Mouse (Mus musculus): ENCODE results near the gene Cask. TPM values are rescaled to one million over a fixed set of nuclear protein-coding genes. Genes with fewer than 3 reads are reported as not detected.
"Not testable (repeated sequence)": the region's sequence is repeated elsewhere in the genome, so short reads cannot be mapped to it uniquely, and the experiment has no call there.

The Cask gene
- polyA plus RNA-seq, 1 experiment from 2014 or later = 46.9 TPM

DNA sequence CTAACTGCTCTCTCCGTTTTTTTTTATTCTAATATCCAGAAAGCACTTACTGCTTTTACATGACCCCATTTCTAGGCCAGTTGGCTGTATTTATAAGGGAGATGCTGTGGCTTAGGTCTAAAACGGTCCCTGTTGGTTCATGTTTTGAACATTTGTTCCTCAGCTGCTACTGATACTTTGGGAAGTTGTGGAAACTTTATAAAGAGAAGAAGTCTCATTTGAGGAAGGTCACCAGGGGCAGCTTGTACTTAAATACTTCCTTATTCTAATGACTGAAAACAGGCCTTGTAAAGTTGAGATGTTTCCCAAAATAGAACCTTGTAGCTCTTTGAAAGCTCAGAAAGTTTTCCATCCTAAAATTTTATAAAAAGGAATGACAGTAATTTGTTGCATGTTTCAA lies 52.4 kb downstream of the Cask start:
- Histone ChIP-seq H3K4me3 (no peak overlapping the region), H3K27me3 (no peaks in the 10 kb centered on the region), H3K9me3 (no peaks in the 10 kb centered on the region), H3K36me3 (no peaks in the 10 kb centered on the region), H3K9ac (replicated peaks) (no peak overlapping the region), H3K4me2 (replicated peaks) (no peak overlapping the region), H3K4me1 (no peaks in the 10 kb centered on the region), H3K27ac (replicated peaks) (no peak overlapping the region)
- 70% methylated on average over 2 of the region's 2 CpGs for WGBS
- ATAC-seq (replicated peaks) = no peak

DNA sequence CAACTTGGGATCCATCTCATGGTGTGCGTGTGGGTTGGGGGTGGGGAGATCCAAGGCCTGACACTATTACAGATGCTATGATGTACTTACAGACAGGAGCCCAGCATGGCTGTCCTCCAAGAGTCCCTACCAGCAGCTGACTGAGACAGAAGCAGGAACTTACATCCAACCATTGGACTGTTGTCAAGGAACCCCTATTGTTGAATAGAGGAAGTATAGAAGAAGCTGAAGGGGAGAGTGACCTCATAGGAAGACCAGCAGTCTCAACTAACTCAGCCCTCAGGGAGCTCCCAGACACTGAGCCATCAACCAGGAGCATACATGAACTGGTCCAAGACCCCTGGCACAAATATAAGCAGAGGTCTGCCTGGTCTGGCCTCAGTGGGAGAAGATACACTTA lies 85.5 kb downstream of the Cask start:
- H3K27ac ChIP-seq (replicated peaks) = no peak overlapping the region
- no peak overlapping the region for H3K9ac ChIP-seq (replicated peaks)
- 92% methylated on average over 1 of the region's 1 CpGs for WGBS
- H3K4me3 ChIP-seq = no peak overlapping the region
- no peaks in the 10 kb centered on the region for H3K9me3 ChIP-seq
- no peak overlapping the region for H3K4me2 ChIP-seq (replicated peaks)
- no peaks in the 10 kb centered on the region for H3K27me3 ChIP-seq
- H3K4me1 ChIP-seq = no peaks in the 10 kb centered on the region
- H3K36me3 ChIP-seq = no peaks in the 10 kb centered on the region
- no peak for ATAC-seq (replicated peaks)

DNA sequence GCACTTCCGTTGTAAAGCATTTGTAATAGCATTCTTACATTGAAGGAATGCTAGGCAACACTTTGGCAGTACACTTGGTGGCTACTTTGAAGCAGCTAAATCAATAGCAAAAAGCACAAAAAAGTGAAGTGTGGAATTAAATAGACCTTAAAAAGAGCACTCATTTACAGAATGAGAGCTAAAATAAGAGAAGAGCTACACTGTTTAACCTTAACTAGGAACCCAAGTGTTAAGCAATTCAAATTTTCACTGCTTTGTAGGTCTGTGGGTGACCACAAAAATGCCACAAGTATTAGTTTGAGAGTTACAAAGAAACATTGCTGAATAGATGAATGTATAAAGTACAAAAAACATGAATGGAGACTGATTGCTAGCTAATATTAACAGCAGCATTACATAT lies 86.1 kb downstream of the Cask start:
- Histone ChIP-seq H3K4me1 (no peaks in the 10 kb centered on the region), H3K4me2 (replicated peaks) (no peak overlapping the region), H3K27ac (replicated peaks) (no peak overlapping the region), H3K27me3 (no peaks in the 10 kb centered on the region), H3K9ac (replicated peaks) (no peak overlapping the region), H3K4me3 (no peak overlapping the region), H3K9me3 (no peaks in the 10 kb centered on the region), H3K36me3 (no peaks in the 10 kb centered on the region)
- ATAC-seq (replicated peaks) = no peak
- 53% methylated on average over 1 of the region's 1 CpGs for WGBS

GRCm38 (mm10) chrX:13757279-13758005 lies 93.7 kb downstream of the Cask start:
- Histone ChIP-seq H3K4me2 (replicated peaks) (no peak overlapping the region), H3K9me3 (no peaks in the 10 kb centered on the region), H3K36me3 (no peaks in the 10 kb centered on the region), H3K27me3 (no peaks in the 10 kb centered on the region), H3K27ac (replicated peaks) (0 out of 2 replicates have a peak overlapping the region, but pooled peaks have one; percentile 14), H3K4me1 (0 out of 2 replicates have a peak, but pooled peaks cover 6% of the 10 kb centered on the region), H3K9ac (replicated peaks) (no peak overlapping the region), H3K4me3 (no peak overlapping the region)
- no peak for ATAC-seq (replicated peaks)
- WGBS = 13% methylated on average over 3 of the region's 3 CpGs

DNA sequence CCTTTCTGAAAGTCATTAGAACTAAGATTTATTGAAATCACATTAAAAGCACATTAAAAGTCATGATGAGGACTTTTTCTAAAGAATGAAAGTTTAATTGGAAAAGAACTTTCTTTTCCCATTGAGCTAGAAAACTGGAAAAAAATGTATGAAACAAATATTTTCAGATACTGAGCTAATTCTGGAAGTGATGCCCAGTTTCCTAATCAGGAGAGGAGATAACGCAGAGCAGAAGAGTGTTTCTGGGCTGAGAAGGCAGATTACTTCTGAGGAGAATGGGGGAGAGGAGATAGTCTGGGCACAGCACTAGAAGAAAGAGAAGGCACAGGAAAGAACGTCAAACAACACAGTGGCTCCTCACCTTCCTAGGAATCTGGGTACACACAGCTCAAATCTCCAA lies 110.1 kb downstream of the Cask start:
- no peaks in the 10 kb centered on the region for H3K36me3 ChIP-seq
- H3K4me3 ChIP-seq = no peak overlapping the region
- 66% methylated on average over 2 of the region's 2 CpGs for WGBS
- H3K27ac ChIP-seq (replicated peaks) = no peak overlapping the region
- no peaks in the 10 kb centered on the region for H3K27me3 ChIP-seq
- H3K9me3 ChIP-seq = 0 out of 2 replicates have a peak, but pooled peaks cover 5% of the 10 kb centered on the region
- H3K9ac ChIP-seq (replicated peaks) = no peak overlapping the region
- no peak for ATAC-seq (replicated peaks)
- H3K4me1 ChIP-seq = no peaks in the 10 kb centered on the region
- H3K4me2 ChIP-seq (replicated peaks) = no peak overlapping the region

GRCm38 (mm10) chrX:13730785-13731184 lies 120.4 kb downstream of the Cask start:
- H3K9ac ChIP-seq (replicated peaks); H3K4me3 ChIP-seq; H3K36me3 ChIP-seq; H3K4me2 ChIP-seq (replicated peaks); H3K4me1 ChIP-seq; H3K27me3 ChIP-seq; ATAC-seq (replicated peaks); H3K9me3 ChIP-seq; H3K27ac ChIP-seq (replicated peaks): not testable (repeated sequence)

GRCm38 (mm10) chrX:13729835-13730480 lies 121.2 kb downstream of the Cask start:
- no peak overlapping the region for H3K4me3 ChIP-seq
- no peaks in the 10 kb centered on the region for H3K9me3 ChIP-seq
- no peaks in the 10 kb centered on the region for H3K4me1 ChIP-seq
- no peaks in the 10 kb centered on the region for H3K36me3 ChIP-seq
- H3K9ac ChIP-seq (replicated peaks) = no peak overlapping the region
- H3K27ac ChIP-seq (replicated peaks) = no peak overlapping the region
- ATAC-seq (replicated peaks) = no peak
- no peak overlapping the region for H3K4me2 ChIP-seq (replicated peaks)
- WGBS = 93% methylated on average over 1 of the region's 1 CpGs
- H3K27me3 ChIP-seq = no peaks in the 10 kb centered on the region

DNA sequence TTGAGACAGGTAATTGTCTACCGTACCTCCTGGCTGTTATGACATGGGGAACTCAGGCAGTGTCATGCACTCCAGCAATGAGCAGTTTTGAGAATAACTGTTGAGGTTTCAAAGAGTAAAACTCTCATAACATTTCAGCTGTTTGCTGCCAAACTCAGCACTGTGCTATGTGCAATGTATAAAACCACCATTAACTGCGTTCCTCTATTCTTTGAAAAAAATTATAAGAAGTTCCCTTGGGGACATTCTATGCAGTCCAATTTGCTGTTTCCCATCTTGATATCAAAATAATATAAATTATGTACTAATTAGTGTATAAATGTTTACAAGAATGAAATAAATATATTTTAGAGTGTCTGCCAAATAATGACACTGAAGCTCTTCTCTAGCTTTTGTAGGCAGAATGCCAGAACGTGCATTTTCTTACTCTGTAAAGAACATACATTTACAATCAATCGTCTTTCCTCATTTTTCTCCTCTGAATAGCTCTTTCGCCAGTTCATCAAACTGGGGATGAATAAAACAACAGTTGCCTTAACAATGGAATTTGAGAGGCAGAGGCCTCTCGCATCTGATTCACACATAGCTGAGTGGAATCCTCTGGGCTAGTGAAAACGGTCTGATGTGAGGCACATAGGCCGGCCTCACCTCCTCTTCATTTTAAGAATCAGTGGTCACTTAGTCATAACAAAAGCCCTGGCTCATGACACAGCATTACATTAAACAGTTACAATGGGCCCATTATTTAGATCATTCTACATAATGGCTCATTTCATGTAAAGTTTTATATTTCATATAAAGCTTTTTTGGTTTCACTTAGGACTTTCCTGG lies 125.4 kb downstream of the Cask start:
- Histone ChIP-seq H3K9me3 (no peaks in the 10 kb centered on the region), H3K9ac (replicated peaks) (no peak overlapping the region), H3K4me3 (no peak overlapping the region), H3K27me3 (no peaks in the 10 kb centered on the region), H3K36me3 (no peaks in the 10 kb centered on the region), H3K27ac (replicated peaks) (no peak overlapping the region), H3K4me2 (replicated peaks) (no peak overlapping the region), H3K4me1 (no peaks in the 10 kb centered on the region)
- 48% methylated on average over 8 of the region's 8 CpGs for WGBS
- ATAC-seq (replicated peaks) = no peak

DNA sequence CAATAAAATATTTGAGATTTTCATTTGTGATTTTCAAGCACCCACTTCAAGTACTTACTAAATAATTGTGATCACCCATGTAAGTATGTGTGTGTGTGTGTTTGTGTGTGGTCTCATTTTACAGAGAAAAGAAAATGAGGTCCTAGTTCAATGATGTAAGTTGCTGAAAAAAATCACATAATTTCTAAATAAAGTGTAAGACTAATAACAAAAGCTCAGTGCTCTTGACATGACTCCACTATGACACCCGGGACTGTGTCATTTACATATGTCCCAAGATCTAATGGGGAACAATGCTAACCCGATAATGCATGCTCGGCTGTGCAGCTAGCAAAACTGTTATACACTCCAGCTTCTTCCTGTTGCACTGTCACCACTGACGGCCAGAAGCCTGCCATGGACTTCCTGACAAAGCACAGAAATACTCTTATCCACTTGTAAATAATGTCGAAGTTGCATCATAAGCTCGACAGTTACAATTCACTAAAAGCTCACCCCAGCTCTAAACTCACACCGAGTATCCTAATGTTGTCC lies 130.8 kb downstream of the Cask start:
- 69% methylated on average over 7 of the region's 7 CpGs for WGBS
- Histone ChIP-seq H3K9me3 (no peaks in the 10 kb centered on the region), H3K27ac (replicated peaks) (no peak overlapping the region), H3K4me2 (replicated peaks) (no peak overlapping the region), H3K4me1 (no peaks in the 10 kb centered on the region), H3K4me3 (no peak overlapping the region), H3K9ac (replicated peaks) (no peak overlapping the region), H3K27me3 (no peaks in the 10 kb centered on the region), H3K36me3 (no peaks in the 10 kb centered on the region)
- no peak for ATAC-seq (replicated peaks)

DNA sequence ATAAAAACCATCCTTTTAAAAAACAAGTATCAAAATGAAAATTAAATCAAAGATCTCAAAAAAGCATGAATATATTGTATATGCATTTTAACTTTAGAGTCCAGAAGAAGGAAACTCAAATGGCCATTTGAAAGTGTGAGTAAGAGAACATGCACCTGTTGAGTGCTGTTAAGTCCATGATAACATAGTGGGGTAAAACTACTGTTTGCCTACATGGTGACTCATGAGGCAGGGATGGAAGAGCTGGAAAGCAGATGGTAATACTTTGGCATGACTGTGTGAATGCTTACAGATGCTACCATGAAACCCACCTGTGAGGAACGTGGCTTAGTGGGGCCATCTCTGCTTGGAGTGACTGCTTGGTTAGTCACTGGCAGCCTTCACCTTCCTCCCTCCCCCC lies 132.9 kb downstream of the Cask start:
- Histone ChIP-seq H3K9me3 (no peaks in the 10 kb centered on the region), H3K4me2 (replicated peaks) (no peak overlapping the region), H3K9ac (replicated peaks) (no peak overlapping the region), H3K4me3 (no peak overlapping the region), H3K36me3 (no peaks in the 10 kb centered on the region), H3K4me1 (no peaks in the 10 kb centered on the region), H3K27me3 (no peaks in the 10 kb centered on the region), H3K27ac (replicated peaks) (no peak overlapping the region)
- no peak for ATAC-seq (replicated peaks)
- WGBS = 83% methylated on average over 1 of the region's 1 CpGs

GRCm38 (mm10) chrX:13716796-13717569 lies 134.2 kb downstream of the Cask start:
- Histone ChIP-seq H3K27me3 (no peaks in the 10 kb centered on the region), H3K27ac (replicated peaks) (no peak overlapping the region), H3K4me1 (no peaks in the 10 kb centered on the region), H3K36me3 (no peaks in the 10 kb centered on the region), H3K4me2 (replicated peaks) (no peak overlapping the region), H3K9me3 (no peaks in the 10 kb centered on the region), H3K4me3 (no peak overlapping the region), H3K9ac (replicated peaks) (no peak overlapping the region)
- ATAC-seq (replicated peaks) = no peak
- WGBS = 72% methylated on average over 4 of the region's 4 CpGs
